Mouse (Mus musculus): Measurements from ENCODE around the gene Ptprn2. TPM values are rescaled to one million over a fixed set of nuclear protein-coding genes. Genes with fewer than 3 reads are reported as not detected.

Ptprn2 gene
- polyA plus RNA-seq, 1 experiment from 2014 or later = 0.30 TPM

GRCm38 (mm10) chr12:116976981-116977380 lies 491.5 kb downstream of the Ptprn2 start:
- TF ChIP-seq CTCF (IDR thresholded peaks at IDR 0.05; ENCODE audit: low read depth) = no peak
- peak; percentile 68 for DNase-seq
- Histone ChIP-seq H3K27ac (ENCODE audit: low read depth) (no peak overlapping the region), H3K4me1 (ENCODE audit: insufficient read depth) (no peaks in the 10 kb centered on the region), H3K4me2 (no peak overlapping the region), H3K4me3 (ENCODE audit: low read depth, low read length) (no peak overlapping the region), H3K36me3 (ENCODE audit: insufficient read depth) (no peaks in the 10 kb centered on the region), H3K9ac (no peak overlapping the region), H3K9me3 (ENCODE audit: low read depth, low read length) (no peaks in the 10 kb centered on the region), H3K27me3 (ENCODE audit: insufficient read depth, low read length) (no peaks in the 10 kb centered on the region)
- WGBS = 26% methylated on average over 6 of the region's 6 CpGs
- ATAC-seq (ENCODE audit: insufficient read depth) = peak; percentile 96

- WGBS = 81% methylated on average over 6 of the region's 6 CpGs
These were observed 492.7 kb downstream of the Ptprn2 start for GRCm38 (mm10) chr12:116978201-116978600.

GRCm38 (mm10) chr12:116981315-116981714 lies 495.8 kb downstream of the Ptprn2 start:
- TF ChIP-seq CTCF (IDR thresholded peaks at IDR 0.05; ENCODE audit: low read depth) = no peak
- no peak for ATAC-seq (ENCODE audit: insufficient read depth)
- Histone ChIP-seq H3K9ac (no peak overlapping the region), H3K36me3 (ENCODE audit: insufficient read depth) (no peaks in the 10 kb centered on the region), H3K4me3 (ENCODE audit: low read depth, low read length) (no peak overlapping the region), H3K4me2 (no peak overlapping the region), H3K9me3 (ENCODE audit: low read depth, low read length) (no peaks in the 10 kb centered on the region), H3K27me3 (ENCODE audit: insufficient read depth, low read length) (no peaks in the 10 kb centered on the region), H3K27ac (ENCODE audit: low read depth) (no peak overlapping the region), H3K4me1 (ENCODE audit: insufficient read depth) (no peaks in the 10 kb centered on the region)
- WGBS = 81% methylated on average over 1 of the region's 1 CpGs
- no peak for DNase-seq

More at GRCm38 (mm10) chr12:116978201-116978600, 492.7 kb downstream of the Ptprn2 start:
- Histone ChIP-seq H3K4me1 (ENCODE audit: insufficient read depth) (no peaks in the 10 kb centered on the region), H3K36me3 (ENCODE audit: insufficient read depth) (no peaks in the 10 kb centered on the region), H3K9ac (no peak overlapping the region), H3K27ac (ENCODE audit: low read depth) (no peak overlapping the region), H3K4me3 (ENCODE audit: low read depth, low read length) (no peak overlapping the region), H3K4me2 (no peak overlapping the region), H3K9me3 (ENCODE audit: low read depth, low read length) (no peaks in the 10 kb centered on the region), H3K27me3 (ENCODE audit: insufficient read depth, low read length) (no peaks in the 10 kb centered on the region)
- DNase-seq (no peak), ATAC-seq (ENCODE audit: insufficient read depth) (no peak)
- peak; percentile 26 for TF ChIP-seq CTCF (IDR thresholded peaks at IDR 0.05; ENCODE audit: low read depth)

- ATAC-seq (ENCODE audit: insufficient read depth) (no peak), DNase-seq (no peak)
- TF ChIP-seq CTCF (IDR thresholded peaks at IDR 0.05; ENCODE audit: low read depth) = no peak
- Histone ChIP-seq H3K27ac (ENCODE audit: low read depth) (no peak overlapping the region), H3K4me2 (no peak overlapping the region), H3K27me3 (ENCODE audit: insufficient read depth, low read length) (no peaks in the 10 kb centered on the region), H3K4me3 (ENCODE audit: low read depth, low read length) (no peak overlapping the region), H3K36me3 (ENCODE audit: insufficient read depth) (no peaks in the 10 kb centered on the region), H3K4me1 (ENCODE audit: insufficient read depth) (no peaks in the 10 kb centered on the region), H3K9me3 (ENCODE audit: low read depth, low read length) (no peaks in the 10 kb centered on the region), H3K9ac (no peak overlapping the region)
- WGBS = 48% methylated on average over 10 of the region's 10 CpGs
These were observed 503.6 kb downstream of the Ptprn2 start for GRCm38 (mm10) chr12:116989144-116989543.

GRCm38 (mm10) chr12:117001546-117002148 lies 516.1 kb downstream of the Ptprn2 start:
- H3K4me3 ChIP-seq (ENCODE audit: low read depth, low read length) = no peak overlapping the region
- no peak overlapping the region for H3K27ac ChIP-seq (ENCODE audit: low read depth)
- no peak overlapping the region for H3K4me2 ChIP-seq
- WGBS = 57% methylated on average over 2 of the region's 2 CpGs
- H3K9me3 ChIP-seq (ENCODE audit: low read depth, low read length) = no peaks in the 10 kb centered on the region
- H3K27me3 ChIP-seq (ENCODE audit: insufficient read depth, low read length) = no peaks in the 10 kb centered on the region
- no peaks in the 10 kb centered on the region for H3K4me1 ChIP-seq (ENCODE audit: insufficient read depth)
- ATAC-seq (ENCODE audit: insufficient read depth) (no peak), DNase-seq (no peak)
- H3K9ac ChIP-seq = no peak overlapping the region
- no peak for TF ChIP-seq CTCF (IDR thresholded peaks at IDR 0.05; ENCODE audit: low read depth)
- no peaks in the 10 kb centered on the region for H3K36me3 ChIP-seq (ENCODE audit: insufficient read depth)

- no peak overlapping the region for H3K4me3 ChIP-seq (ENCODE audit: low read depth, low read length)
- DNase-seq (no peak), ATAC-seq (ENCODE audit: insufficient read depth) (no peak)
- no peaks in the 10 kb centered on the region for H3K27me3 ChIP-seq (ENCODE audit: insufficient read depth, low read length)
- no peak overlapping the region for H3K27ac ChIP-seq (ENCODE audit: low read depth)
- no peak for TF ChIP-seq CTCF (IDR thresholded peaks at IDR 0.05; ENCODE audit: low read depth)
- H3K4me1 ChIP-seq (ENCODE audit: insufficient read depth) = no peaks in the 10 kb centered on the region
- 71% methylated on average over 15 of the region's 15 CpGs for WGBS
- no peak overlapping the region for H3K4me2 ChIP-seq
- no peaks in the 10 kb centered on the region for H3K9me3 ChIP-seq (ENCODE audit: low read depth, low read length)
- no peak overlapping the region for H3K9ac ChIP-seq
- no peaks in the 10 kb centered on the region for H3K36me3 ChIP-seq (ENCODE audit: insufficient read depth)
These were observed 531.5 kb downstream of the Ptprn2 start for GRCm38 (mm10) chr12:117016753-117017595.

- no peak for DNase-seq
- WGBS = 27% methylated on average over 2 of the region's 2 CpGs
- TF ChIP-seq CTCF (IDR thresholded peaks at IDR 0.05; ENCODE audit: low read depth) = no peak
These were observed 532.4 kb downstream of the Ptprn2 start for GRCm38 (mm10) chr12:117017912-117018311.

More at GRCm38 (mm10) chr12:117017912-117018311, 532.4 kb downstream of the Ptprn2 start:
- ATAC-seq (ENCODE audit: insufficient read depth) = no peak
- no peak overlapping the region for H3K4me3 ChIP-seq (ENCODE audit: low read depth, low read length)
- no peak overlapping the region for H3K9ac ChIP-seq
- no peaks in the 10 kb centered on the region for H3K9me3 ChIP-seq (ENCODE audit: low read depth, low read length)
- H3K4me2 ChIP-seq = no peak overlapping the region
- H3K4me1 ChIP-seq (ENCODE audit: insufficient read depth) = no peaks in the 10 kb centered on the region
- H3K27ac ChIP-seq (ENCODE audit: low read depth) = no peak overlapping the region
- H3K27me3 ChIP-seq (ENCODE audit: insufficient read depth, low read length) = no peaks in the 10 kb centered on the region
- no peaks in the 10 kb centered on the region for H3K36me3 ChIP-seq (ENCODE audit: insufficient read depth)

Data from lung, embryonic 14.5 days (tissue).